Mouse (Mus musculus) stomach, postnatal 0 days (tissue): Measurements from ENCODE around the gene Usp5. TPM values are rescaled to one million over a fixed set of nuclear protein-coding genes. Genes with fewer than 3 reads are reported as not detected.

ENCODE experiments used
- ATAC-seq: fragments of 200-750 bp; cut with Nextera tagmentation; 2 replicates; pipeline ENCODE4 v1.8.0; 2017; ENCODE audit not compliant: low FRiP score, low TSS enrichment
- DNase-seq: peaks from one replicate; pipeline ENCODE4 v3.0.0-alpha.2; 2016; ENCODE audit warnings: low spot score
- H3K27ac ChIP-seq: fragments of 300-500 bp; sonication (generic); replicated peaks from 2 replicates; pipeline ENCODE4 v1.5.1; 2014; ENCODE audit warnings: mild to moderate bottlenecking, control low read depth
- H3K27me3 ChIP-seq: fragments of 300-500 bp; sonication (generic); 2 replicates; pipeline ENCODE4 v1.6.1; 2014; ENCODE audit warnings: low read length; ENCODE audit not compliant: control insufficient read depth, insufficient read depth
- H3K36me3 ChIP-seq: fragments of 300-500 bp; sonication (generic); 2 replicates; pipeline ENCODE4 v1.6.1; 2014; ENCODE audit warnings: low read length, mixed read lengths; ENCODE audit not compliant: control insufficient read depth, insufficient read depth
- H3K4me1 ChIP-seq: fragments of 300-500 bp; sonication (generic); replicated peaks from 2 replicates; pipeline ENCODE4 v1.6.1; 2014; ENCODE audit warnings: antibody characterized with exemption; ENCODE audit not compliant: control insufficient read depth, insufficient read depth
- H3K4me2 ChIP-seq: fragments of 300-500 bp; sonication (generic); replicated peaks from 2 replicates; pipeline ENCODE4 v1.6.1; 2014; ENCODE audit warnings: low read depth, mild to moderate bottlenecking, control low read depth, moderate library complexity
- H3K4me3 ChIP-seq: fragments of 300-500 bp; sonication (generic); 2 replicates; pipeline ENCODE4 v1.5.1; 2014; ENCODE audit warnings: low read depth, low read length, control low read depth
- H3K9ac ChIP-seq: fragments of 300-500 bp; sonication (generic); 2 replicates; pipeline ENCODE4 v1.6.1; 2014; ENCODE audit warnings: mild to moderate bottlenecking, low read length, control low read depth, mixed read lengths
- H3K9me3 ChIP-seq: fragments of 300-500 bp; sonication (generic); 2 replicates; pipeline ENCODE4 v1.6.1; 2016; ENCODE audit warnings: low read length; ENCODE audit not compliant: control insufficient read depth
- CTCF ChIP-seq: IDR thresholded peaks from 2 replicates; pipeline ENCODE4 v1.5.1; 2016; ENCODE audit warnings: antibody characterized with exemption, low read depth, mild to moderate bottlenecking, moderate library complexity
- EP300 ChIP-seq: optimal IDR thresholded peaks from 2 replicates; pipeline ENCODE3; 2016; ENCODE audit warnings: antibody characterized with exemption
- WGBS: fragments of 180-500 bp; shearing (Covaris S2); extraction: QIAGEN DNeasy Blood & Tissue Kit; methylation state at CpG from one replicate; pipeline ENCODE4 v1.1.7; 2014; 5-methylcytosine and 5-hydroxymethylcytosine counted together
- polyA plus RNA-seq: library from polyadenylated mRNA; unstranded; fragments of >200 nt; fragmentation: Nextera tagmentation; extraction: Ambion mirVana; gene quantifications from 2 replicates; pipeline ENCODE4 v1.2.1, GENCODE M21; 2015

Usp5 gene
- polyA plus RNA-seq, 1 experiment from 2014 or later: 60.3 TPM

DNA sequence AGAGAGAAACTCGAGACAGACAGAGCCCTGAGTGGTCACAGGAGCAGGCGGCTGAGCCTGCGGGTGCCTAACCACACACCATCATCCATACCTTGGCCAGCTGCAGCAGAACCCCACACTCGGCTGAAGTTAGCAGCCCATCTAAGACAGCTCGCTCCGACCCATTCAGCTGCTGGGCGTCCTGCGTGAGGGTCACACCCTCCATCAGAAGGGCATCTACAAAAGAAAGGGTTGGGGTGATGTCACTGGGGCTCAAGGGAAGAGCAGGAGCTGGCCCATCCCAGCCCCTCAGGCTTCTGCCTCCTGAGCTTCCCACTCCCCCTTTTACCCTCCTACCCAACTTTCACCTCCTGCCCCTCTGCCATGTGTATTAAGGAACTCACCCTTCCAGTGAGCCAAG lies 21.3 kb upstream of the Usp5 start:
- Histone ChIP-seq H3K9ac (no peak overlapping the region), H3K4me3 (no peak overlapping the region), H3K9me3 (no peaks in the 10 kb centered on the region), H3K36me3 (no peaks in the 10 kb centered on the region), H3K27ac (no peak overlapping the region), H3K4me2 (no peak overlapping the region), H3K4me1 (no peaks in the 10 kb centered on the region), H3K27me3 (no peaks in the 10 kb centered on the region)
- ATAC-seq (no peak), DNase-seq (no peak)
- WGBS: 50% methylated on average over 8 of the region's 8 CpGs
- no peak for TF ChIP-seq CTCF
- TF ChIP-seq EP300: no peak

DNA sequence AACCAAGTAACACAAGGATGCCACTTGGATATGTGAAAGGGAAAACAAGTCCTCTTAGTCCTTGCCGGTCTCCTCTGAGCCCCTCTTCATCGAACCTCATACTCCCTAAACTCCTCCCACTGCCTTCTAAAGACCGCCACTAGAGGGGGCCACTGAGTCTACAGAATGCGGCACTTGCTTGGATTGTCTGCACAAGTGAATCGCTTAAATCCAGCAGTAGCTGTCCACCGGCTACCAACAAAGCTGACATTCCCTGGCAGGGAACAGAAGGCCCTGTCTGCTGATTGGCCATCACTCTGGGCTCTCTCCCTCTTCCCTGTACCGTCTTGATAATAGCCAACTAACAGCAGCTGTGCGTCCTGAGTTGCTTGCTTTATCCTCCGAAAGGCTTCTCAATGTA lies 18.0 kb upstream of the Usp5 start:
- no peak overlapping the region for H3K27ac ChIP-seq
- ATAC-seq (peak; percentile 48; the same call in 1 of the 2 replicates), DNase-seq (peak; percentile 91)
- H3K9ac ChIP-seq: no peak overlapping the region
- H3K9me3 ChIP-seq: no peaks in the 10 kb centered on the region
- no peaks in the 10 kb centered on the region for H3K4me1 ChIP-seq
- H3K36me3 ChIP-seq: peaks cover 2% of the 10 kb centered on the region; the same call in 1 of the 2 replicates
- H3K4me2 ChIP-seq: no peak overlapping the region
- no peaks in the 10 kb centered on the region for H3K27me3 ChIP-seq
- 11% methylated on average over 9 of the region's 9 CpGs for WGBS
- TF ChIP-seq CTCF (peak; percentile 99), EP300 (no peak)
- H3K4me3 ChIP-seq: no peak overlapping the region

DNA sequence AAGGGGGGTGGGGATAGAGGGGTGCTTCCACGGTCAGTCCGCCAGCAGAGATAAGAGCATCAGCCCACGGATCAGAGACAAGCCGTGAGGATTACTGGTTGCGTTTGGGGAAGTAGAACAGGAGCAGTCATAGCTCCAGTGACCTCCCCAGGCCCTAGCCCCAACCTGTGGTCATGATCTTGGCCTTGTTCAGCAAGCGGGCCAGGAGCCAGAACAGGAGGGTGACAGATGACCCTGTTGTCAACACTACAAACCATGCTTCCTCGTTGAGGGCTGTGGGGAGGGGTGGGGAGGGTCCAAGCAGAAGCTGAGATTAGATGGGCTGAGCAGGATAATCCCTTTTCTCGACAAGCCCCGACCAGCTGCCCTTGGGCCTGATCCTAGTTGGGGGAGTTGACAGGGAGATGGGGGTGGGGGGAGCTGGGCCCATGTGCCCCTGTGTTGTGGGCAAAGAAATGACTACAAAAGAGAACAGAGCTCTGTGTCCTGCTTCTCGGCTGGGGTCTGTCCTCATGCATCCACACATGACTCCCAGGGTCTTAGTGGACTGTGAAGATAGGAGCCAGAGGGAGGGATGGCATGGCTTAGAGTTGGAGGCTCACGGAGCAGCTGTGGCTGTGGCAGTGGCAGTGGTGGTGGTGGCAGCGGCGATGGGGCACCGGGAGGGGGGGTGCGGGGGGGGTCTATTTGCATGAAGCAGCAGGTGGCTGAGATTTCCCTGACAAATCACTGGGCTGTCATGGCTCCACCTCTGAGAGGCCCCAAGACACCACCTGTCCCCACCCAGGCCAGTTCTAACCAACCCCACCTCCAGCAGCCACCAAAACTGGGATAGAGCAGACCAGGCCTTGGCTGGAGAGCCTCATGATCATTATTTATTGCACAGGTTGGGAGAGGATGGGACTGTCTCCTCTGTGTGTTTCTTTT lies 11.2 kb upstream of the Usp5 start, which contains the start of gene Gnb3:
Gnb3 (minus strand) TSS at position 35 of the 927 bp plus-strand sequence.
- peak within 1 kb of the TSS; percentile 18; the same call in 1 of the 2 replicates for H3K9ac ChIP-seq
- ATAC-seq: no peak

DNA sequence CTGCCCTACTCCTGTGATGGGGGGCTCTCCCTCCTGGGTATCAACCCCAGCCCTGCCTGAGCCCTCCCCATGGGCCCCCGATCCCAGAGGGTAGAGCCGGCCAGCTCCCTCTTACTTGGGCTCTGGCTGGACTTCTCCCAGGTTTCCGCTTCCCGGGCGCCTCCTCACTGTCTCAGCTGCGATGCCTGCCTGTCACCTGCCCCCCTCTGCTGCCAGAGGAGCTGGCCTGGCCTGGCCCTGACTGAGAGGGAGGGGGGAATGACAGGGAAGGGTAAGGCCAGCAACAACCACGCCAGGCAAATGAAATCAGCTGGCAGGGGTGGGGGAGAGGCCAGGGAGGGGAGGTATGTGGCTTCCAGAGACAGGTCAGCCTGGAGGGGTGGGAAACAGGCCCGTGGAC lies 10.5 kb upstream of the Usp5 start:
- Histone ChIP-seq H3K4me2 (no peak overlapping the region), H3K9me3 (no peaks in the 10 kb centered on the region), H3K36me3 (peaks cover 2% of the 10 kb centered on the region; the same call in 1 of the 2 replicates), H3K27me3 (no peaks in the 10 kb centered on the region), H3K27ac (no peak overlapping the region), H3K4me3 (no peak overlapping the region), H3K4me1 (0 out of 2 replicates have a peak, but pooled peaks cover 4% of the 10 kb centered on the region), H3K9ac (peak overlapping the region; percentile 18; the same call in 1 of the 2 replicates)
- 14% methylated on average over 7 of the region's 8 CpGs for WGBS
- DNase-seq (no peak), ATAC-seq (0 out of 2 replicates have a peak, but pooled peaks have one; percentile 5)
- no peak for TF ChIP-seq CTCF
- TF ChIP-seq EP300: no peak

More for the DNA sequence above, 11.2 kb upstream of the Usp5 start, which contains the start of gene Gnb3:
- Histone ChIP-seq H3K27me3 (no peaks in the 10 kb centered on the region), H3K27ac (no peak within 1 kb of the TSS), H3K4me2 (no peak within 1 kb of the TSS), H3K9me3 (no peaks in the 10 kb centered on the region), H3K4me3 (no peak within 1 kb of the TSS), H3K36me3 (peaks cover 2% of the 10 kb centered on the region; the same call in 1 of the 2 replicates), H3K4me1 (0 out of 2 replicates have a peak, but pooled peaks cover 4% of the 10 kb centered on the region)
- no peak for DNase-seq
- no peak for TF ChIP-seq EP300
- TF ChIP-seq CTCF: no peak
- WGBS: 30% methylated on average over 15 of the region's 15 CpGs

DNA sequence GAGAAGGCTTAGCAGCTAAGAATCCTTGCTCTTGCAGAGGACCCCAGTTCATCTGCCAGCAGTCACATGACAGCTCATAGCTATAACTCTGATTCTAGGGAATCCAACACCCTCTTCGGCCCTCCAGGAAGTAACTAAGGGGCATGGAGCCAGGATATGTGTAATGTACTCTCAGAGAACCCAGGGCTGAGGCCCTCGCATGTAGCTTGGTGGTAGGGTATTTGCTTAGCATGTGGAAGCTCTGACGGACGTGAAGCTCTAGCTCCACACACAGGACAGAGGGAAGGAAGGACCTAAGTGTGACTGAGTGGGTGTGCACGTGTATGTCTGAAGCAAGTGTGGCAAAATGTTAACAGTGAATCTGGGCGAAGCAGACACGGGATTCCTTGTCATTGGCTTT lies 7.1 kb upstream of the Usp5 start:
- no peaks in the 10 kb centered on the region for H3K36me3 ChIP-seq
- peak; percentile 57 for ATAC-seq
- H3K4me2 ChIP-seq: no peak overlapping the region
- no peak overlapping the region for H3K4me3 ChIP-seq
- DNase-seq: no peak
- TF ChIP-seq EP300 (no peak), CTCF (peak; percentile 52)
- H3K9me3 ChIP-seq: no peaks in the 10 kb centered on the region
- H3K27ac ChIP-seq: peak overlapping the region; percentile 4; the same call in 1 of the 2 replicates
- H3K4me1 ChIP-seq: 0 out of 2 replicates have a peak, but pooled peaks cover 4% of the 10 kb centered on the region
- H3K27me3 ChIP-seq: no peaks in the 10 kb centered on the region
- no peak overlapping the region for H3K9ac ChIP-seq
- WGBS: 56% methylated on average over 7 of the region's 7 CpGs

DNA sequence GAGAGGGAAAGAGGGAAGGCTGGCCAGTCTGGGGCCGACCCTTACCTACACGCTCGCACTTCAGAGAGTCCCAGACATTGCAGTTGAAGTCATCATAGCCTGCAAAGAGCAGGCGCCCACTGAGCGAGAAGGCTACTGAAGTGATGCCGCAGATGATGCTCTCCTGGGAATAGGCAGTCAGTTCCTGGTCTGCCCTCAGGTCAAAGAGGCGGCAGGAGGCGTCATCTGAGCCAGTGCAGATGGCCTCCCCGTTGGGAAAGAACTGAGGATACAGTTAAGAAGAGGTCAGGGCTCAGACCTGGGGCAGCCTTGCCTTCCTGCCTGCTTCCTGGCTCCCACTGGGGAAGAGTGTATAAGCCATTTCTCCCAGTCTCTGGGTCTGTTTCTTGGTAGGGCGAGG lies 6.2 kb upstream of the Usp5 start:
- WGBS: 72% methylated on average over 10 of the region's 10 CpGs

More for the DNA sequence above, 6.2 kb upstream of the Usp5 start:
- H3K9ac ChIP-seq: 0 out of 2 replicates have a peak overlapping the region, but pooled peaks have one; percentile 23
- H3K27ac ChIP-seq: peak overlapping the region; percentile 40; the same call in 1 of the 2 replicates
- H3K4me3 ChIP-seq: no peak overlapping the region
- no peak for ATAC-seq
- H3K27me3 ChIP-seq: no peaks in the 10 kb centered on the region
- H3K36me3 ChIP-seq: no peaks in the 10 kb centered on the region
- no peaks in the 10 kb centered on the region for H3K9me3 ChIP-seq
- H3K4me1 ChIP-seq: 0 out of 2 replicates have a peak, but pooled peaks cover 6% of the 10 kb centered on the region
- no peak for DNase-seq
- TF ChIP-seq CTCF: no peak
- TF ChIP-seq EP300: no peak
- H3K4me2 ChIP-seq: no peak overlapping the region
